12 mouse cellular contexts compared by ENCODE assay signal in the genomic region with DNA sequence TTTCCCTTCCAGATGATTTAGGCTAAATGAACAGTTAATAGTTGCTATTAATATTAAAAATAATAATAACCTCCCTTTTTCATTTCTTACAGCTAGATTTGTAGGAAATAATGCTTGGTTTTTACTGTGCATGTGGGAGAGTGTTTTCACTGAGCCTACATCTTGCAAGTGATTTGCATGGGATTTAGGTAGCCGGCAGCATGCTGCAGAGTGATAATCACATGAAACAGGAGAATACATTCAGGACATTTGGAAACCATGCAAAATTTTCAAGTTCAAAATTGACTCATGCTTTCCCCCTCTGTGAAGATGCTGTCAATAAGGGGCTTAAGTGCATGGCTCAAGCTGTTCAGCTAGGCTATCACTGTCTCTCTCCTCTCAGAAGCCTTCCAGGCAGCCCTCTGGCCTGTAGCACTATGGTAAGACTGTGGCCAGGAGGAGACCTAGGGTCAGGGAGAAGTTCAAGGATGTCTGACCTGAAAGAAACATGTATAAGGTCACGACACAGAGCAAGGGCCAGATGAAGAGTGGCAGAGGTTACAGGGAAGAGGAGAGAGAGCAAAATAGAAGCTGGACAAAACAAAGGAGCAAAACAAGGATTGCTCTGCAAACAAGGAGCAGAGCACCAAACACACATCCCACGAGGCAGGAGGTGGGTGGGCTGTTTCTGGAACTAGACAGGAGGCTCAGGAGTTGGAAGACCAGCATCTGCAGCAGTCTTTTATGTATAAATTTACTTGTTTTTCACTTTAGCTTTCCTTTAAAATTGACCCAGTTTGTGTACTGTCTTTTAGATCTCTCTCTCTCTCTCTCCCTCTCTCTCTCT.
A peak's percentile ranks its signal among the peaks of the same experiment; 100 is the strongest.
DNase-seq lines count a peak whose midpoint lies in the region; ATAC-seq lines count a peak whose summit lies in the region.
"Had no signal": no experiment of that assay in that cellular context is flagged by ENCODE, and none has a peak within 500 bp of the region (broad histone marks: within the 10 kb centered on the region; RNA-seq: fewer than 3 reads in every experiment).

No protein-coding gene starts in this region.

- no peaks in the 10 kb centered on the region for H3K27me3 ChIP-seq in forebrain, embryonic 15.5 days
- H3K27me3 ChIP-seq in neural tube, embryonic 13.5 days, result no peaks in the 10 kb centered on the region

- H3K27ac ChIP-seq in forebrain, embryonic 15.5 days (replicated peaks), result peak overlapping the region; percentile 16; the same call in 1 of the 2 replicates
- peak overlapping the region; percentile 88 for H3K27ac ChIP-seq in neural tube, embryonic 13.5 days (replicated peaks)

- no peaks in the 10 kb centered on the region for H3K9me3 ChIP-seq in forebrain, embryonic 15.5 days
- H3K9me3 ChIP-seq in neural tube, embryonic 13.5 days, result no peaks in the 10 kb centered on the region

- peak; percentile 69 for ATAC-seq in forebrain, embryonic 15.5 days (replicated peaks)
- ATAC-seq in neural tube, embryonic 13.5 days (ENCODE audit: low read depth), result peak; percentile 57

- H3K4me3 ChIP-seq in forebrain, embryonic 15.5 days, result no peak overlapping the region
- no peak overlapping the region for H3K4me3 ChIP-seq in neural tube, embryonic 13.5 days

- no peak overlapping the region for H3K9ac ChIP-seq in forebrain, embryonic 15.5 days (replicated peaks)
- H3K9ac ChIP-seq in neural tube, embryonic 13.5 days, result peak overlapping the region; percentile 54; the same call in 1 of the 2 replicates

- H3K4me2 ChIP-seq in forebrain, embryonic 15.5 days (replicated peaks), result no peak overlapping the region
- H3K4me2 ChIP-seq in neural tube, embryonic 13.5 days, result no peak overlapping the region

- 31% methylated on average over 3 of the region's 3 CpGs for WGBS in forebrain, embryonic 15.5 days
- WGBS in neural tube, embryonic 13.5 days, result 12% methylated on average over 3 of the region's 3 CpGs

- H3K36me3 ChIP-seq in forebrain, embryonic 15.5 days, result no peaks in the 10 kb centered on the region
- H3K36me3 ChIP-seq in neural tube, embryonic 13.5 days, result no peaks in the 10 kb centered on the region

- H3K4me1 ChIP-seq in forebrain, embryonic 15.5 days, result peaks cover 8% of the 10 kb centered on the region; the same call in 1 of the 2 replicates
- H3K4me1 ChIP-seq in neural tube, embryonic 13.5 days (replicated peaks), result peaks cover 44% of the 10 kb centered on the region

- peak; percentile 30 to 43 for DNase-seq in frontal cortex, adult 2 months (ENCODE audit: extremely low spot score in 1 of 2, low spot score in 1 of 2)
- no peak for DNase-seq in frontal cortex, postnatal 14 days (ENCODE audit: low spot score in 2 of 2)
- DNase-seq in layer of hippocampus, postnatal 25 days (ENCODE audit: extremely low spot score in 1 of 2, low spot score in 1 of 2), result peak; percentile 8 to 13
- no peak for DNase-seq in urinary bladder, adult 18-20 months (ENCODE audit: low spot score in 2 of 2)
- no peak for DNase-seq in thymus, adult 18-20 months
- no peak for DNase-seq in gastrocnemius, postnatal 4 days (ENCODE audit: low spot score in 2 of 2)
- DNase-seq: cerebellum, adult 9-10 months; heart, postnatal 4 days; kidney, postnatal 36 days; liver had no signal

Comparison
In these comparisons a context has a peak if more than half of its experiments do, and no peak if none do; other contexts are left out.
1. DNase-seq: peak in frontal cortex, adult 2 months (2 of 2) and layer of hippocampus, postnatal 25 days (2 of 2); none in frontal cortex, postnatal 14 days (0 of 2), urinary bladder, adult 18-20 months (0 of 2), thymus, adult 18-20 months (0 of 2) and gastrocnemius, postnatal 4 days (0 of 2).